Mouse (Mus musculus) embryonic fibroblast, embryonic 13.5 days (primary cell): ENCODE measurements around the gene Gstm7.

Experiments
- CTCF ChIP-seq: IDR thresholded peaks from 2 replicates; pipeline ENCODE4 v1.5.1; 2011; ENCODE audit warnings: mild to moderate bottlenecking, control low read depth, low read length, moderate library complexity, borderline replicate concordance; ENCODE audit not compliant: insufficient read depth
- POLR2A ChIP-seq: IDR thresholded peaks from 2 replicates; pipeline ENCODE4 v1.6.1; 2011; ENCODE audit warnings: low read depth, mild to moderate bottlenecking, control low read depth, low read length, moderate library complexity

DNA sequence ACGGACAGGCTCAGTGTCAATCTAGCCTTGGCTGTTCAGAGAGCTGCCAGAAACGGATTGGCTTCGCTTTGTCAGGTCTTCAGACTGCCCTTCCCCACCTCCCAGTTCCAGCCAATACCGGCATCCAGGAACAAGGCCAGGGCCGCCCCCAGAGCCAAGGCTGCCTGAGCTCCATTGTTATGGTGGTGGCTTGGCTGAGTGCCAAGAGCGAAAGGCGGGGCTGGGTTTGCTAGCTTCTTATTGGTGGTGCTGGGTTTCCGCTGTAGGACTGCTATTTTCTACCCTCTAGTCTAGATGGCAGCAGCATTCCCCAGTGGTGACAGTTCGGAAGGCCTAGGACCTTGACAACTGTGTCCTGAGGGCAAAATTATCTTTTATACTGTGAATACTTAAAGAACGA, at the start of gene Gstm7:
- TF ChIP-seq CTCF (no peak), POLR2A (no peak)
